Mouse (Mus musculus) c-Kit-positive CD71-positive TER-119-negative erythroid progenitor cells, embryonic 14.5 days (primary cell): ENCODE results near the gene Sytl4.

Experiments used
- DNase-seq: peaks from one replicate; pipeline ENCODE4 v3.0.0-alpha.2; 2013; ENCODE audit warnings: low read depth

Gene Sytl4

DNA sequence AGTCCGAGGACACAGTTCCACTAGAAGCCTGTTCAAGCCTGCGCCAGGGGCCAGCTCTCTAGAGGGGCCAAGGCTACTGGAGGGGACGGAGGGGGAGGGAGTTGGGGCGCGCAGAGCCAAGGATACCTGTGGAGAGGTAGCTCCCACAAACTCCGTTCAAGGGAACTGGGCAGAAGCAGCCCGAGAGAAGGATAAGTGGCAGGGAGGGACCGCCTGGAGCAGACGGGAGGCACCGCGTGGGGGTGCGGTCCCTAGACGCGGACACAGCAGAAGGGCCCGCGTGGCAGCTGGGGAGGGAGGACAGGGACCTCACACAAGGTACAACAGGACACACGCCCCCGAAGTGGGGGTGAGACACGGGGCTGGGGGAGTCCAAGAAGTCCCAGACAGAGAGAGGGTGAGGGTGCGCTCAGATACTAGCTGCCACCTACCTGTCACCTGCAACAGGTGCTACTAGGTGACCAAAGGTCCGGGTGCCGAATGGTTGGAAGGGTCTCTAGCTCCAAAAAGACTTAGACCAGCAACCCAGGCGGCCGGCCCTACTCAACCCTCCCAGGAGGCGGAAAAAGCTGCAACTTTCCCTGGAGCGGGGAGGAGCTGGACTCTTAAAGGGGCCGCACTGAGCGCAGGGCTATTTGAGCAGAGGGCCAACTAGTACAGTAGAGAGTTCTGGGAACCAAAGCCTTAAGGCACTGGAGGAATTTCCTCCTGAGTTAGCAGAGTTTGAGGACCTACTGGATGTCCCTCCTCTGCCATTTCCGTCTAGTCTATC is at the start of gene Sytl4:
Sytl4 (minus strand) TSS at position 582 of the 772 bp plus-strand sequence.
- no peak for DNase-seq

- DNase-seq, result no peak
Measured at GRCm38 (mm10) chrX:134020664-134021063, 39.1 kb upstream of the Sytl4 start.

DNA sequence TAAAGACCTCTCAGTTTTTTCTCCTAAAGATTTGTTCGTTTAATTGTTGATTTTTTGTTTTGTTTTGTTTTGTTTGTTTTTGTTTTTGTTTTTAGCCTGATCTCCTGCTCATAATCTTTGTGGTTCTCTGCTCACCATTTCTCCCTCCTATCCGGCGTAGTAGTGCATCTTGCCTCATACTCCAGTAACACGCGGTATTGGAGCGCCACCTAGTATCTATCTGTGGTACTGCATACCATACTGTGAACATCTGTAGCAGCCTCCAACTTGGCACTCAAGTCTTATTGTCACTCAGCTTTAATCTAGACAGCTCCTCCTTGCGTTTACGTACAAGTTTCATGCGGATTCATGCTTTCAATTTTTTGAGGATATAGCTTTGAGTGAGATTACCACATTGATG is 37.4 kb upstream of the Sytl4 start:
- DNase-seq, result peak; percentile 30

GRCm38 (mm10) chrX:133995866-133996265 is 14.3 kb upstream of the Sytl4 start:
- DNase-seq, result no peak

DNA sequence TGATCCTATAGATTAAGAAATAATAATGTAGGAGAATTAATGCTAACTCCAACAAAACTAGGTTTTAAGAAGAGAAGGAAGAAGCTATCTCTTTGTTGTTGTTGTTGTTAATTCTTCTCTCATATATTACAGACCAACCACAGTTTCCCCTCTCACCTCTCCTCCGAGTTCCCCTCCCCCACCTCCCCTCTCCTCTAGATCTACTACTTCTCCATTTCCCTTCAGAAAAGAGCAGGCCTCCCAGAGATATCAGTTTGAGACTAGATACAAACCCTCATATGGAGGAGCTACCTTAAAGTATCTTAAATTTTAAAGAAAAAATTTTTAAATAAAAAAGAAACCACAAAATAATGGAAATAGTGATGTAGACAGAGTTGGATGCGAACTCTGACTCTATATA is 17.0 kb downstream of the Sytl4 start:
- no peak for DNase-seq

- no peak for DNase-seq
Measured at GRCm38 (mm10) chrX:133960617-133961016, 21.0 kb downstream of the Sytl4 start.

GRCm38 (mm10) chrX:133954661-133955060 is 27.0 kb downstream of the Sytl4 start:
- no peak for DNase-seq

- DNase-seq, result peak; percentile 27
Measured at GRCm38 (mm10) chrX:133947427-133947826, 34.2 kb downstream of the Sytl4 start.

DNA sequence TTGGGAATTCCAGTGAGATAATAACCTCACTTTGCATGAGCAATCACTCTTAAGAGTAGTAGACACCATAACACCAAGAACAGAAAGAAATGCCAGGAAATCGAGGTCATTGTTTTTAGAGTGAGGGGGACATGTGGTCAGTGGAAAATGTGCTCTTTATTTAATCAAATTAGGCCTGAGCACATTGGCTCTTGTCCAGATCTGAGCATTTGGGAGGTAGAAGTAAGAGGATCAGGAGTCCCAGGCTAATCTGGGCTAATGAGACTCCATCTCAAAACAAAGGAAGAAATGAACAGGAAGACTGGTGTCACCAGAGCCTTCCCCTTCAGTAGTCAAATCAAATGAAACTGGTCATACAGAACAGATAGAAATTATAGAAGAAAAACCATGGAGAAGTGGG is 42.1 kb downstream of the Sytl4 start:
- no peak for DNase-seq

GRCm38 (mm10) chrX:133936605-133937225 is 44.9 kb downstream of the Sytl4 start:
- peak; percentile 5 for DNase-seq

DNA sequence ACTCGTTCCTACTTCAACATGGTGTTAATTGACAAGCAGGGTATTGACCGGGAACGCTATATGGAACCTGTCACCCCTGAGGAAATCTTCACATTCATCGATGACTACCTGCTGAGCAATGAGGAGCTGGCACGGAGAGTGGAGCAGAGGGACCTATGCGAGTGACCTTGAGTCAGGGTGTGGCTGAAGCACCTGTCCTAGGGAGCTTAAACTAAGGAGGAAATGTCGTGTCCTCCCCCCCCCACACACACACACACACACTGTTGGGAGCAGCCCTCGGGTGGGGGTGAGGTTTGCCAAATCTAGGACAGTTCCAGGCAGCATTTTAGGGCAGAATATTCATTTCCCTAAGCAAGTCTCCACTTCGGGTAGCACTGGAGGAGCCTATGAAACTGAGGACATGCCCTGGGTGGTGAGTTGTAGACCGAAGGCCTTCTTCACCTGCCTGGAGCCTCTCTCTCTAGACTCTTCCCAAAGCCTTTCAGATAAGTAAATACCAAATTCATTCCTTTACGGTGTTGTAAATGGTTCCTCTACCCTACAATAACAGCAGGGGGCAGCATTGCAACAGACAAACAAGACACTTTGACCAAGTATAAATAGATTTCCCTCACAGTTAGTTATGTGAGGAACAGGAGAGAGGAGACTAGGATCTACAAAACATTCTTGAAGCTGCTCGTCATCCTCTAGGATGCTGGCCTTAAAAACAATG is 50.2 kb downstream of the Sytl4 start:
- peak; percentile 24 for DNase-seq

DNA sequence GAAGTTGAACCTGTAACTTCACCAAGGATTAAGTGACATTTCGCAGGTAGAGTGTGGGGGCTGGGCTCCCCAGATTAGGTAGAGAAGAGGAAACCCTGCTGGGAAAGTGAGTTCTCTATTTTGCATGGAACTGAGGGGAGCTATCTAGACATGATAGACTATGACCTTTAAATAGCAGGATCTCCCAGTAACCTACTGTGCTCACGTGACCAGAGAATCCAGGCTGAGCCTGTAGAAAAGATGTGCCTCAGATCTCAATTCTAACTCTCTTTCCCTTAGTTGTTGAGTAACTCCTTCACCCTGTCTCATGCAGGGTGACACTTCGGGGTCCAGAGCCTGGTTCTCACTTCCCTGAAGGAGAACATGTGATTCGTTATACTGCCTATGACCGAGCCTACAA is 54.9 kb downstream of the Sytl4 start:
- no peak for DNase-seq

DNA sequence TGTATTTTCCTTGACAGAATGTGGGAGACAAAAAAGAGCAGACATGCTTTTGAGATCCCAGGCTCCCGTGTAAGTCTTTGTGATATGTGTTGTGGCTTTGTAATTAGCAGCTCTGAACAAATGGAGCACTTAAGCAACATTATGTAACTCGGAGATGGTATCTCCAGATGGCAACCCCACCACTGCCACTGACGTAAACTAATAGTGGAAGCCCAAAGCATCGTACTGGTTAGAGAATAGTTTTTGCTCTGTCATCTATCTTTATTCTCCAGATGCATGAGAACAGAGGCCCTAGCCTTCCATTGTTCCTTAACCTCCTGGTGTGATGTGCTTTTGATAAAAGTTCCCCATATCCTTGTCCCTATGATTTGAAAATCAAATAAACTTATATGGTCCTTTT is 60.4 kb downstream of the Sytl4 start:
- DNase-seq, result no peak

GRCm38 (mm10) chrX:133914219-133914618 is 67.4 kb downstream of the Sytl4 start:
- no peak for DNase-seq

DNA sequence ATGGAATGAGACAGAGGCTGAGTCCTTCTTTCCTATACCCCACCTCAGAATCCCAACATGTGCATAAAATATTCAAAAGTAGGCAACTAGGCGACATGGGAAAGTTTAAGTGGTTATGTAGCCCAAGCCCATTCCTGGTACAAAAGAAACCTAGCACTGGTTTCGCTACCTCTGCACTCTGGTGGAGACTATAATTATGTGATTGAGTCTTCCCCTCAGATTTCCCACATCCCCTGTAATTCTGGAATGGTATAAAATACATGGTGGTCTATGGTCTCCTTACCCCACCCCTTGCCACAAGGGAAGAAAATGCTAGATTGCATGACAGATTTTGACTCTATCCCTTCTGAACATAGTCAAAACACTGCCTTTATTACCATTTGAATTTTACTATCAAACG is 68.6 kb downstream of the Sytl4 start:
- DNase-seq, result no peak

GRCm38 (mm10) chrX:133911397-133912103 is 70.1 kb downstream of the Sytl4 start:
- no peak for DNase-seq

DNA sequence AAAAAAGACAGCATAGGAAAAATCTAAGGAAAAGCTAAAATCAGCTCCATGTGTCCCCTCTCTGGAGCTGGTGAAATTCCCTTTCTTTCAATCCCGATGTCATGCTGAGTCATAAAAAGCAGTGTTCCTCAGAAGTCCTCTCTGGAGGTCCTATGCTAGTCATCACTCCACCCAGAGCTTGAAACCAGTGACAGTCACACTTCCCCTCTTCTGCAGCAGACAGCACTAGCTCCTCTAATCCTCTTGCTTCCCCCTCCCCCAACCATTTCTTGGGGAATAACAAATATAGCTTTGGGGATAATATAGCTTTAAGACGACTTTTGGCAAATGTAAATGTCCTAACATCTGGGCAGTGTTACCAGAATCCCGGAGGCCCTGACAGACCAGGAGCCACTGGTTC is 73.4 kb downstream of the Sytl4 start, which contains the start of gene Srpx2:
Srpx2 (plus strand) TSS at position 166 of the 400 bp plus-strand sequence.
- no peak for DNase-seq

- DNase-seq, result peak; percentile 65
Measured at GRCm38 (mm10) chrX:133898014-133898542, 83.5 kb downstream of the Sytl4 start, which contains the start of gene Tspan6. TSS of gene Tspan6 (minus strand) at chrX:133898429.

DNA sequence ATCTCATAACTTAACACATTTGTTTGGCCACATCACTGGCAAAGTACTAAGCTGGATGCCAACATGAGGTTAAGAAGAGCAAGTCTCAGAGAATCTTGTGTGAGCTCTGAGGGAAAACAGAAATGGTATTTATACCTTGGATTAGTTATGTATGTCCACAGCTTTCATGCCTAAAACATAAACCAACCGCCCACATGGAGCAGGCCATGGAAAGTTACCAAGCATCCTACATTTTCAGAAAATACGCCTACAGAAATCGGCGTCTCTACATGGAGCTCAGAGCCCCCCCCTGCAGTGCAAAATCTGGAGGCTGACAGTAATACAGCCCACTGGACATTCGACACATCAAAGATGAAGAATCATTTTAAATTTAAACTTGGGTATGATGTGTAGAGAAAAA is 93.5 kb downstream of the Sytl4 start:
- DNase-seq, result no peak

DNA sequence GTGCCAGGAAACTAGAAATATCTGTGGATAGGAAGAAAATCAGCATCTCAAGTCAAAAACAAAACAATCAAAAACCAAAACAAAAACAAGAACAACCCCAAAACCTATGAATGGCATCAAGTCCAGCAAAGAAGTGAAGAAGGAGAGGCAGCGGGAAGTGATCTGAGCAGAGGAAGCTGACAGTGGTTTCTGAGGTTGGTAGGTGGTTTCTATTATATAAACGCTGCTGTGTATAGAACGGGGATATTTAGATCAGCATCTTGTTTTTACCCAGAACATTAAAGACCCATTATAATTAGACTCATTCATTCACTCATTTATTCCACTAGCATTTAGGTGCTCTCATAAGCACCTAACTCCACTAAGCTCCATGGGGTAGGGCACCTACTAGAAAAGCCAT is 94.3 kb downstream of the Sytl4 start:
- no peak for DNase-seq
